ENCODE assay signal across 14 mouse cellular contexts in genomic region chr2:103946892-103947291, GRCm38 (mm10).
"Had no signal": no experiment of that assay in that cellular context is flagged by ENCODE, and none has a peak within 500 bp of the region (broad histone marks: within the 10 kb centered on the region; RNA-seq: fewer than 3 reads in every experiment).

No protein-coding gene starts in this region.

- H3K9ac ChIP-seq: limb, embryonic 15.5 days; liver, embryonic 15.5 days; lung, embryonic 15.5 days; midbrain, embryonic 15.5 days had no signal

- DNase-seq: kidney, adult 11 months; kidney, adult 9 months; kidney, postnatal 36 days; lung, postnatal 14 days; right cerebral cortex, postnatal 14 days; thymus, postnatal 36 days had no signal

- H3K4me2 ChIP-seq: limb, embryonic 15.5 days; liver, embryonic 15.5 days; lung, embryonic 15.5 days; midbrain, embryonic 11.5 days; midbrain, embryonic 15.5 days had no signal

- H3K4me1 ChIP-seq: lung, embryonic 15.5 days; midbrain, embryonic 15.5 days had no signal

- H3K4me3 ChIP-seq: left cerebral cortex, adult 2 months; limb, embryonic 15.5 days; liver, embryonic 15.5 days; lung, embryonic 15.5 days; midbrain, embryonic 15.5 days had no signal

- ATAC-seq: inflammation-experienced regulatory T-cells, adult 6 months; midbrain, embryonic 15.5 days had no signal

- H3K9me3 ChIP-seq: limb, embryonic 15.5 days; liver, embryonic 15.5 days; lung, embryonic 15.5 days; midbrain, embryonic 15.5 days had no signal

- H3K36me3 ChIP-seq: limb, embryonic 15.5 days; liver, embryonic 15.5 days; lung, embryonic 15.5 days; midbrain, embryonic 15.5 days had no signal

- H3K27me3 ChIP-seq: limb, embryonic 15.5 days; liver, embryonic 15.5 days; lung, embryonic 15.5 days; midbrain, embryonic 15.5 days had no signal

- H3K27ac ChIP-seq: kidney, postnatal 0 days; left cerebral cortex, adult 2 months; limb, embryonic 15.5 days; lung, embryonic 15.5 days; midbrain, embryonic 15.5 days had no signal
